Mouse (Mus musculus) MEL (cell line): Measurements from ENCODE around the gene Thoc3. TPM values are rescaled to one million over a fixed set of nuclear protein-coding genes. Genes with fewer than 3 reads are reported as not detected.

Source experiments
- DNase-seq: peaks from one replicate; pipeline ENCODE4 v3.0.0; 2011; ENCODE audit warnings: low read depth, low spot score
- H3K27ac ChIP-seq: 2 replicates; pipeline ENCODE4 v1.5.1; 2012; ENCODE audit warnings: low read depth, mild to moderate bottlenecking, control low read depth, low read length, moderate library complexity; ENCODE audit not compliant: control insufficient read depth
- H3K27me3 ChIP-seq, 2 experiments: fragments of 150-350 bp in 1 of 2; sonication (generic) in 1 of 2; 2 replicates each; pipeline ENCODE4 v1.6.1; 2012; ENCODE audit warnings: low read length in 2 of 2, mild to moderate bottlenecking in 2 of 2, improper control_type of control experiment in 1 of 2, moderate library complexity in 1 of 2; ENCODE audit not compliant: insufficient read depth in 2 of 2, control insufficient read depth in 1 of 2
- H3K36me3 ChIP-seq, 2 experiments: 2 replicates each; pipeline ENCODE4 v1.6.1; 2012 to 2014; ENCODE audit warnings: low read length in 2 of 2, improper control_type of control experiment in 1 of 2, inconsistent platforms in 1 of 2, mild to moderate bottlenecking in 1 of 2; ENCODE audit not compliant: insufficient read depth in 2 of 2, control insufficient read depth in 1 of 2
- H3K4me1 ChIP-seq, 2 experiments: fragments of 150-350 bp in 1 of 2; sonication (generic) in 1 of 2; 2 replicates each; pipeline ENCODE4 v1.6.1; 2012; ENCODE audit warnings: low read length in 2 of 2, improper control_type of control experiment in 1 of 2, mild to moderate bottlenecking in 1 of 2; ENCODE audit not compliant: insufficient read depth in 2 of 2, control insufficient read depth in 1 of 2
- H3K4me3 ChIP-seq, 2 experiments: fragments of 150-350 bp in 1 of 2; sonication (generic) in 1 of 2; 2 replicates each; pipeline ENCODE4 v1.5.1; 2012; ENCODE audit warnings: low read depth in 2 of 2, low read length in 2 of 2, mild to moderate bottlenecking in 2 of 2, moderate library complexity in 2 of 2, control low read depth in 1 of 2, improper control_type of control experiment in 1 of 2; ENCODE audit not compliant: control insufficient read depth in 1 of 2, insufficient read depth in 1 of 2
- H3K79me2 ChIP-seq: 2 replicates; pipeline ENCODE4 v1.6.1; 2012; ENCODE audit warnings: mild to moderate bottlenecking, low read length, moderate library complexity; ENCODE audit not compliant: control insufficient read depth, poor library complexity, insufficient read depth
- H3K9ac ChIP-seq: 2 replicates; pipeline ENCODE4 v1.6.1; 2012; ENCODE audit warnings: low read depth, mild to moderate bottlenecking, control low read depth, low read length, moderate library complexity; ENCODE audit not compliant: control insufficient read depth, poor library complexity, severe bottlenecking
- H3K9me3 ChIP-seq: fragments of 150-350 bp; sonication (generic); replicated peaks from 2 replicates; pipeline ENCODE4 v1.6.1; 2012; ENCODE audit warnings: mild to moderate bottlenecking, low read length, improper control_type of control experiment, moderate library complexity; ENCODE audit not compliant: insufficient read depth
- BHLHE40 ChIP-seq: IDR thresholded peaks from 2 replicates; pipeline ENCODE4 v1.6.1; 2012; ENCODE audit warnings: low read depth, mild to moderate bottlenecking, inconsistent platforms, low read length, improper control_type of control experiment, borderline replicate concordance
- CHD1 ChIP-seq: IDR thresholded peaks from 2 replicates; pipeline ENCODE4 v1.6.1; 2012; ENCODE audit warnings: low read depth, mild to moderate bottlenecking, inconsistent platforms, low read length, improper control_type of control experiment
- CHD2 ChIP-seq: IDR thresholded peaks from 2 replicates; pipeline ENCODE4 v1.6.1; 2011; ENCODE audit warnings: low read length, improper control_type of control experiment
- CTCF ChIP-seq, 3 experiments: IDR thresholded peaks in 2 of 3; conservative IDR thresholded peaks in 1 of 3; 2 replicates each; pipeline ENCODE4 v1.5.1; 2011 to 2012; ENCODE audit warnings: low read length in 3 of 3, low read depth in 2 of 3, mild to moderate bottlenecking in 2 of 3, improper control_type of control experiment in 1 of 3, inconsistent platforms in 1 of 3, mixed read lengths in 1 of 3, moderate library complexity in 1 of 3; ENCODE audit not compliant: control insufficient read depth in 1 of 3, insufficient read depth in 1 of 3, poor library complexity in 1 of 3, severe bottlenecking in 1 of 3
- E2F4 ChIP-seq: IDR thresholded peaks from 2 replicates; pipeline ENCODE4 v1.6.1; 2011; ENCODE audit warnings: low read depth, low read length, improper control_type of control experiment, borderline replicate concordance
- EP300 ChIP-seq, 2 experiments: IDR thresholded peaks; 2 replicates each; pipeline ENCODE4 v1.6.1; 2011; ENCODE audit warnings: improper control_type of control experiment in 2 of 2, low read length in 2 of 2, low read depth in 1 of 2, mild to moderate bottlenecking in 1 of 2
- ETS1 ChIP-seq: IDR thresholded peaks from 2 replicates; pipeline ENCODE4 v1.6.1; 2012; ENCODE audit warnings: low read depth, mild to moderate bottlenecking, inconsistent platforms, low read length, improper control_type of control experiment, moderate library complexity
- JUND ChIP-seq: IDR thresholded peaks from 2 replicates; pipeline ENCODE4 v1.6.1; 2011; ENCODE audit warnings: low read depth, mild to moderate bottlenecking, improper control_type of control experiment, low read length
- MAZ ChIP-seq: IDR thresholded peaks from 2 replicates; pipeline ENCODE4 v1.6.1; 2012; ENCODE audit warnings: low read depth, mild to moderate bottlenecking, inconsistent platforms, low read length, improper control_type of control experiment
- MYC ChIP-seq: IDR thresholded peaks from 2 replicates; pipeline ENCODE4 v1.6.1; 2011; ENCODE audit warnings: low read depth, mild to moderate bottlenecking, low read length, improper control_type of control experiment, moderate library complexity
- NELFE ChIP-seq: IDR thresholded peaks from 2 replicates; pipeline ENCODE4 v1.6.1; 2011; ENCODE audit warnings: low read depth, low read length, improper control_type of control experiment
- RAD21 ChIP-seq: IDR thresholded peaks from 2 replicates; pipeline ENCODE4 v1.6.1; 2011; ENCODE audit warnings: mild to moderate bottlenecking, low read depth, low read length, improper control_type of control experiment
- RCOR1 ChIP-seq: IDR thresholded peaks from 2 replicates; pipeline ENCODE4 v1.6.1; 2012; ENCODE audit warnings: low read depth, mild to moderate bottlenecking, inconsistent platforms, low read length, improper control_type of control experiment
- SIN3A ChIP-seq: IDR thresholded peaks from 2 replicates; pipeline ENCODE4 v1.6.1; 2012; ENCODE audit warnings: low read length, improper control_type of control experiment, inconsistent platforms
- SMC3 ChIP-seq: IDR thresholded peaks from 2 replicates; pipeline ENCODE4 v1.6.1; 2011; ENCODE audit warnings: low read depth, low read length, improper control_type of control experiment
- TAL1 ChIP-seq: IDR thresholded peaks from 2 replicates; pipeline ENCODE4 v1.6.1; 2012; ENCODE audit warnings: mild to moderate bottlenecking, inconsistent platforms, low read length, moderate library complexity, mixed read lengths
- UBTF ChIP-seq: IDR thresholded peaks from 2 replicates; pipeline ENCODE4 v1.6.1; 2012; ENCODE audit warnings: low read depth, mild to moderate bottlenecking, inconsistent platforms, low read length, improper control_type of control experiment, moderate library complexity, borderline replicate concordance; ENCODE audit not compliant: insufficient read depth
- ZNF384 ChIP-seq: IDR thresholded peaks from 2 replicates; pipeline ENCODE4 v1.6.1; 2012; ENCODE audit warnings: low read depth, mild to moderate bottlenecking, inconsistent platforms, low read length, improper control_type of control experiment
- polyA plus RNA-seq, 2 experiments: library from polyadenylated mRNA; stranded (reverse) in 1 of 2; unstranded in 1 of 2; fragments of >175 nt in 1 of 2; fragments of >200 nt in 1 of 2; gene quantifications; 2 replicates each; pipeline versions ENCODE4 v1.2.1 to v1.2.4; 2012; ENCODE audit warnings: low replicate concordance in 2 of 2, low read depth in 1 of 2; ENCODE audit not compliant: insufficient read length in 2 of 2, insufficient read depth in 1 of 2, missing spikeins in 1 of 2
- total RNA-seq: library from RNA; depleted of rRNA; stranded (reverse); fragments of 300-350 nt; gene quantifications from 2 replicates; pipeline ENCODE4 v1.2.3, GENCODE M21; 2012

Gene Thoc3
- total and polyA plus RNA-seq, 3 experiments = 94.0 to 109 TPM; not detected in 1

- Histone ChIP-seq H3K27me3 (no peaks in the 10 kb centered on the region), H3K4me3 (no peak overlapping the region), H3K36me3 (peaks cover under 1 to 14% of the 10 kb centered on the region in 2 experiments; a peak in 3 of 4 replicates), H3K9me3 (no peaks in the 10 kb centered on the region), H3K79me2 (peaks cover 16% of the 10 kb centered on the region), H3K4me1 (peaks cover 0 to 19% of the 10 kb centered on the region in 2 experiments; a peak in 2 of 4 replicates), H3K9ac (no peak overlapping the region), H3K27ac (no peak overlapping the region)
- DNase-seq = peak; percentile 39
- TF ChIP-seq EP300 (IDR thresholded peaks at IDR 0.05; ENCODE audit: low read depth in 1 of 2, low read length in 2 of 2) (no peak), MYC (0 out of 2 replicates have a peak, but pooled peaks have one; percentile 73), CHD1 (no peak), NELFE (no peak), JUND (no peak), RAD21 (peak; percentile 16), SMC3 (peak; percentile 38), ZNF384 (peak; percentile 34; the same call in 1 of the 2 replicates), MAZ (no peak), BHLHE40 (no peak), CTCF (IDR thresholded peaks at IDR 0.05 in 2 of 3, conservative IDR thresholded peaks at IDR 0.05 in 1 of 3; ENCODE audit: control insufficient read depth in 1 of 3, insufficient read depth in 1 of 3, low read depth in 2 of 3, low read length in 3 of 3, poor library complexity in 1 of 3, severe bottlenecking in 1 of 3) (peak; percentile 8 to 50 (median 10); a peak in 2 of 6 replicates)
These were observed 3.3 kb upstream of the Thoc3 start for GRCm38 (mm10) chr13:54471967-54472366.

DNA sequence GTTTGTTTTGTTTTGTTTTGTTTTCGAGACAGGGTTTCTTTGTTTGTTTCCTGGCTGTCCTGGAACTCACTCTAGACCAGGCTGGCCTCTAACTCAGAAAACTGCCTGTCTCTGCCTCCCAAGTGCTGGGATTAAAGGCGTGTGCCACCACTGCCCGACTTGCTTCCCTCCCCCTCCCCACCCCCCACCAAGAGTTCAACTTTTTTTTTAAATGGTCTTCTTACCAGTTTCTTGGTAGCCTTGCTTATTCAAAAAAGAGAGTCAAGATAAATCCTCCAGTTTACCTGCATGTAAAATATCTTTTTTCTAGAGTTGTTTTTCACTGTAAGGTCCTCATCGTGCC is 334 bp upstream of the Thoc3 start:
- no peak for DNase-seq
- peaks cover 8 to 26% of the 10 kb centered on the region in 2 experiments; a peak in 3 of 4 replicates for H3K36me3 ChIP-seq
- H3K9ac ChIP-seq = peak overlapping the region; percentile 68
- peaks cover 0 to 10% of the 10 kb centered on the region in 2 experiments; a peak in 1 of 4 replicates for H3K4me1 ChIP-seq
- H3K27ac ChIP-seq = peak overlapping the region; percentile 53
- H3K27me3 ChIP-seq = no peaks in the 10 kb centered on the region
- no peaks in the 10 kb centered on the region for H3K9me3 ChIP-seq
- H3K79me2 ChIP-seq = peaks cover 17% of the 10 kb centered on the region
- TF ChIP-seq BHLHE40 (0 out of 2 replicates have a peak, but pooled peaks have one; percentile 10), ETS1 (no peak), E2F4 (no peak), UBTF (no peak), MYC (peak; percentile 15; the same call in 1 of the 2 replicates), ZNF384 (peak; percentile 86), SMC3 (no peak), CHD2 (peak; percentile 27; the same call in 1 of the 2 replicates), SIN3A (peak; percentile 16), RCOR1 (no peak), TAL1 (no peak), MAZ (peak; percentile 67; the same call in 1 of the 2 replicates)
- TF ChIP-seq, all 39 proteins: peak for 6
- H3K4me3 ChIP-seq = peak overlapping the region; percentile 69 to 97
